Mouse (Mus musculus): Measurements from ENCODE around the gene Ston1.

Gene Ston1

DNA sequence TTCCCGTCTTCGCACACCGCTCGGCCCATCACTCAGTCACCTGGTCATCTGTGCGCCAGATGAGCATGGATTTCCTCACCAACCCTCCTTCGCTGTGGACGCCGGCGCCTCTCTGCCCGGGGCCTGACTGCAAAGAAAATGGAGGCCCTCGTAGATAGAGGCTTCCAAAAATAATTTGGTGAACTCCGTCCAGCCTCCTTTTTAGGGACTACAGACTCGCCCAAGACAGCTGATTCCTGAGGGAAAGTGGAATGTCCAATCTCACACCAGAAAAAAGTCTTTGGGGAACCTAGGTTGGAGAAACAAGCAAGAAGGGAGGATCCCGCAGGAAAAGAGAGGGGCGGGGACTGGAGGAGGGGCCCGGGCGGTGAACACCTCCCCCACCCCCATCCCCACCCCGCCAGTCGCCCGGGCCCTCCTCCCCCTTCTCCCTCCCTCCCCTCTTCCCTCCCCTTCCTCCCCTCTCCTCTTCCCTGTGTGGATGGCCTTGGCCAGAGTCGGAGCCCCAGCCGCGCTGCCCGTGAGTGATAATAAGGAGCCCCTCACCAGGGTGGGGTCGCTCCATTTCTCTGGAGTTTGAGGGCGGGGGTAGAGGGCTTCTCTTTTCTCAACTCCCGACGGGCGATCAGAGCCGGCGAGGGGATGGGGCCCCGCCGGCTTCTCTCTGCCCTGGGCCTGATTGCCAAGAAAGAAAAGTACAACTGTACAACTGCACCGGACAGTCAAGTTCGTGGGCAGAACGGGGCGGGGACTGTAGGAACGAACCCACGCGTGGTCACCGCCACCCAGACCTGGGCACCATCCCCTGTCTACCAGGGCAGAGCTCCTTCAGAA, at the start of gene Ston1:
Gene Ston1, plus strand, starts transcription at position 463 of the 834 bp plus-strand sequence.
- no peak for DNase-seq

DNA sequence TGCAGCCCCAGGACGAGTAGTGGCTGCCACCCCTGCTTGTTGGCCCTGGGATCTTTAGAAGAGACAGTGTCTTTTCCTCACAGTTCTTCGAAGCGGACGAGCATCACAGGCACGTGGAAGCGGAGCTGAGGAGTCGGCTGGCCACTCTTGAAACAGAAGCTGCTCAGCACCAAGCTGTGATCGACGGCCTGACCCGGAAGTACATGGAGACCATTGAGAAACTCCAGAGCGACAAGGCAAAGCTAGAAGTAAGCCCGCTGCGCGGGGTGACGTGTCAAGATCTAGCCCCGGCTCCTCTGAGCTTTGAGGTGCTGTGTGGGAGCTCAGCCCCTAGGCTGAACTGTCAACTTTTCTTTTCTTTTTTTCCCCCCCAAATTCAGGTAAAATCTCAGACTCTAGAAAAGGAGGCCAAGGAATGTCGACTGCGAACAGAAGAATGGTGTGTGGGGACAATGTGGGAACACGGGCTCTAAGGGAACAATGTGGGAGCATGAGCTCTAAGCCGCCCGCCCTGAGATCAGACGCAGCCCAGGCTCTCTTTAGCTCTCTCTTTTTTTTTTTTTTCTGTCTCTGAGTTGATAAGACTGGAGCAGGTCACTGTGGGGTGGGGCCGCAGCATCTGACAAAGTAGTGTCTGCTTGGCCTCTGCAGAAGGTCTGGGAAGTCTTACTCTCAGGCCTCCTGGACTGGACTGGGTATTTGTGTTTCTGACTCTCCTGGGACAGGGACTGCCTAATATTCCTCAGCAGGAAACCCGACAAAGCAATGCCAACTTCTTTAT, 47.9 kb upstream of the Ston1 start:
- DNase-seq: no peak

DNA sequence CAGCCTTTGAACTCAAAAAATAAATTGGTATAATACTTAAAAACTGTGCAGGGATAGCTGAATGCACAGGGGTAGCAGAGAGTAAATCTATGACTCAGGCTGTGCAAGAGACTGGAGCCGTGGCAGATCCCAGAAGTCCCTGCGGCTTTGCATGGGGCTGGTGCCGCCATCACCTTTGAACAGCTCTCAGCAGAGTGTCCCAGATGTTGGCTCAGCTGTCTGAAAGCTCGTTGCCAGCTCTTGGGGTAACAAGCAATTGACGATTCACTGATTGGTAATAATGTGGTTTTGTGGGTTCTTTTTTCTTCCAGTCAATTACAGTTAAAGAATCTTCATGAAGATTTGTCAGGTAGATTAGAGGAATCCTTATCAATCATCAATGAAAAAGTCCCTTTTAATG, 47.1 kb upstream of the Ston1 start:
- DNase-seq: no peak

DNA sequence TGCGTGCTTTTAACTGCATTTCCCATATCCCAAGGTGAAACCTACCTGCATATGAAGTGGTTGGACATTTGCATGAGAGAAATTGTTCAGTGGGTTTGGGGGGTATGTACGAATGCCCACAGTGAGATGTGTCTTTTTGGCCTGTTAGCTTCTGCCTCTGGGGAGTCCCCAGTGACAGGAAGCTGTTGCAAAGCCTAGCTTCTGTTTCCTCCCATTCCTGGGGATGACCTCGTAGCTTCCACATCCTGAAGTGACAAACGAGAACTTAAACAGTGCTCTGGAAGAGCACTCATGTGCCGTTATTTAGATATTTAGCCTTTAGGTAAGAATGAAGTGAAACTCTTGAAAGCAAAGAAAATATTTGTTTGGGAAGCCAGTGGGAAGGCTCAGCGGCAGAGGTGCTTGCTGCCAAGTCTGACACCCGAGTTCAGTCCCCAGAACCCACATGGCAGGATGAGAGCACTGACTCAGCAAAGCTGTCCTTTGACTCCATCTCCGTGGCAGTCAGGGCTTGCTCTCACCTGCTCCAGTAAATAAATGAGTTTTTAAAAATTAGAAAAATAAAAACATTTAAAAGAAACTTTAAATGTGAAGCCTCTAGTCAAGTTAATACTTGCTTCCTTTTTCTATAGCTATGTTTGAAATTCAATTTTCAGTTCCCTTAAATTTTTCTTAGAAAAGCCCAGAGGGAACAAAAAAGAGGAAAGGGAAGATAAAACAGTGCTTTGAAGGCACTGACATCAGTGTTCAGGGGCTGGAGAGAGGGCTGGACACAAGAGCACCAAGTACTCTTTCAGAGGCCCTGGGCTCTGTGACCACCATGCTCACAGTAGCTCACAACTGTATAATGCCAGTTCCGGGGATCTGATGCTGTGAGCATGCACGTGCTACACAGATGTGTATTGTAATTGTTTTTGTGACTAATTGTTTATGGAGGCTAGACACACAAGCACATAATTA, 46.2 kb upstream of the Ston1 start:
- no peak for DNase-seq

DNA sequence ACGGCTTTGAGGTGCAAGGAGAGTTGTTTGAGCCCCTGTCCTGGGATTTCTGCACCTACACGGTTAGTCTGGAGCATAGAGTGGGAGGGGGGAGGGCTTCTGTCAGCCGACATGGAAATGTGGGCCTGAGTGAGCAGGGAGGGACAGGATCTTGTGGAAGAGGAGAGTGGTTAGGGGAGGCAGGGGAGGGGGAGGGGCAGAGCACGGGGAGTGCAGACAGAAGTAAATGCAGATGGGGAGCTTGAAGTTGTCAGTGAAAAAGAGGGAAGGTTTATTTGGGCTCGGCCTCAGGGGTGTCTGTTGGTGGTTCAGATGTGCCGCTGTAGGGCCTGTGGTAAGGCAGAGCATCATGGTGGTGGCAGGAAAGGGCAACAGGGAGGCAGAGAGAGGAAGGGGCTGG, 44.9 kb upstream of the Ston1 start:
- no peak for DNase-seq

DNA sequence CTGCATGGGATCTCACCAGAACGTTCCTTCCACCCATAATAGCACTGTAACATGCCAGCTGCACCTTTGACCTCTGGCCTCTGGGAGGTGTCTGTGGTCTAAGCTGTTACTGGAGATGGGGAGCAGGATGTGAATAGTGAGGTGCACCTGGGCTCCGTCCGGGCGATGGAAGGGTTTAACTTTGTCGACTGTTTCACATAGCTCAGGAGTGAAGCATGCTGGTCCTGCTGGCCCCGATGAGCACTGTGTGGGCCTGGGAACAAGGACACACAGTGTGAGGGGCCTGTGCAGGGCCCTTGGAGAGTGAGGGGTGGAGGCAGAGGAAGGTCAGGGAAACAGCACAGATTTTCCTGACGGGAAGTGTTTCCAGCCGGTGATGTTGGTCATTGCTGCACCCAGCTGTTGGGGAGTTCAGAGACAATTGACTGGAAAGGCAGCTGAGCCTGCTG, 44.5 kb upstream of the Ston1 start:
- no peak for DNase-seq

DNA sequence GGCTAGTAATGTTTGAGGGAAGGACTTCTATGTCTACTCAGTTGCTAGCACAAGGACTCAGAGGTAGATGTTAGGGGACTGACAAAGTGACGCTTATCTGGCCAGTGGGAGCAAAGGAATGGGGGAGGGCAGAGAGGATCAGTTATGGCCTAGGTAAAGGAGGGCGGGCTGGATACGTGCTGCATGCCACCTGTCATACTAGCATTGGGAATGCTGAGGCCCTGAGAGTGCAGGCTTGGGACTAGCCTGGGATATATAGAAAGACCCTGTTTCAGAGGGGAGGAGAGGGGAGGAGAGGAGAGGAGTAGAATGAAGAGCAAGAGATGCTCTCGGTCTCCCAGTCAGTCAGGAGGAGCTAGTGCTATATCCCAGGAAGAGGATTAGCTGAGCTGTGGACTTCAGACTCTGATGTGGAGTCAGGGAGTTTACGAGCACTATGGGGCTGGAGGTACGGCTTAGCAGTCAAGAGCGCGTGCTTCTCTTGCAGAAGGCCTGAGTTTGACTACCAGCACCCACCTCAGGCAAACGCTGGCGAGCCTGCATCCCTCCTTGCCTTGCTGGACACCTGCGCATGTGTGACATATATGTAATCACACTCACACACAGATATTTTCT, 43.9 kb upstream of the Ston1 start:
- DNase-seq: no peak

DNA sequence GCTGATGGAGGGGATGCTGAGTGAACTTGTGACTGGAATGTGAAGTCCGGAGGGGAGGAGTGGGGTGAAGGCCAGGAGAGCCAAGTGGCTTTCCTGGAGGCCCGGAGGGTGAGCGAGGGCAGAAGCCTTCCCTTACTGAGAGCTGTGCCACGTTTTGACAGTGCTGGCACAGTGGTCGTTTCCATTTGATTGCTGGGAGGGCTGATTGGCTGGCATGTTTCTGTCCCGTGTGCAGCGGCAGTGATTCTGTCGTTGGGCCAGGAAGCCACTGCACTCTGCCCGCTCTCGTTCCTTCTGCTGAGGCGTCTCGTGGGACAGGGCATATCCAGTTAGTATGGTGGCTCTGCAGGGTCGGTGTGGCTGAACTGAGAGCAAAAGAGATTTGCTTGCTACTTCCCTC, 41.3 kb upstream of the Ston1 start:
- no peak for DNase-seq

DNA sequence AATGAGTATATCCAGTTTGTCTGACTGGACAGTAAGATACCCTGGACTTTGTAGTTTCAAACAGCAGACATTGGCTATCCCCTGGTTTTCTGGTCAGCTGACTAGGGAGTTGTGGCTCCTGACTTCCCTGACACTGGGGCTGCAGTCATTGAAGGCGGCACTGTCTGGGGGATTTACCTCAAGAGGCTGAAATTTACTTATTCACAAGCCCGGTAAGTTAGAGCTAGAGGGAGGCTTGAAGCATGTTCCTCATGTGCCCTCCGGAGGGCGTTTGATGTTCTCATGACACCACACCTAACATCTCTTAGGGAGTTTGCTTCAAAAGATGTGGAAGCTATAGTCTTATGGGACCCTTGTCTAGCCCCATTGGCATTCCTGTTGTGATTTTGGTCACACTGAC, 40.8 kb upstream of the Ston1 start:
- no peak for DNase-seq

DNA sequence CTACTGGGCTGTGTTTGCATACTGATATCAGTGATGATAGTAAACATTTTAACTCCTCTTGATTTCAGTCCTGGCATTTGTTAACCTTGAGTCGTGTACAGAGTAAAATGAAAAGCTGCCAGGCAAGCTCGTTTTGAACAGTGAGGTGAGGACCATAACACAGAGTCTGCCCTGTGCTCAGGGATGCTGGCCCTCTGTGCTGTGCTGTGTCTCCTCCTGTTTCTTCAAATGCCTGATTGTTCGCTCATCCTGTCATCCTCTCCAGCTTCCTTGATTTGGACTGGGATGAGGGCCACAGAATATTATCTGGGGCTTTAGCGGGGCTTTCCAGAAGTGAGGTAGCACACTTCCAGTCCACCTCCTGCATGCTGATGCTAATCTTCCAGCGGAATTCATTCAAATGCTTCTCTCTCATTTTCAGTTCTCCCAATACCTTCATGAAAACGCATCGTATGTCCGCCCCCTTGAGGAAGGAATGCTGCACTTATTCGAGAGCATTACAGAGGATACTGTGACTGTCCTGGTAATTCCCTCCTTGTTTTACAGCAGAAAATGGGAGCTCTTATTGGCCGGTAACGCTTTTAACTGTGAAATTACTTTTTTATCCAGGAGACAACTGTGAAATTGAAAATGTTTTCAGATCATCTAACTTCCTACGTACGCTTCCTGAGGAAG, 39.2 kb upstream of the Ston1 start:
- peak; percentile 65 for DNase-seq

DNA sequence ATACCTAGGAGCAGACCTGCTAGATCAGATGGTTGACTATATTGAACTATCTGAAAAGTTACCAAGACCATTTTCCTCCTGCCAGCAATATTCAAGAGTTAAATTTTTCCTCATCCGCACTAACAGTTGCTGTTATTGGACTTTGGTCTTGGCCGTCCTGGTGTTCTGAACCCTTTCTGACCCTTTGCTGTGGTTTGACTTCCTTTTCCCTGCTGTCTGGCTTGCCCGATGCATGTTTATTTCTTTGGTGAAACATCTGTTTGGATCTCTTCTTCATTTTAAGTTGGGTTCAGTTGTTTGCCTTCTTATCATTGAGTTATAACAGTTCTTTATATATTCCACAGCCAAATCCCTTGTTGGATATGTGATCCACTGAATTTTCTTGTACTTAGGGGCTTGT, 33.9 kb upstream of the Ston1 start:
- DNase-seq: no peak

DNA sequence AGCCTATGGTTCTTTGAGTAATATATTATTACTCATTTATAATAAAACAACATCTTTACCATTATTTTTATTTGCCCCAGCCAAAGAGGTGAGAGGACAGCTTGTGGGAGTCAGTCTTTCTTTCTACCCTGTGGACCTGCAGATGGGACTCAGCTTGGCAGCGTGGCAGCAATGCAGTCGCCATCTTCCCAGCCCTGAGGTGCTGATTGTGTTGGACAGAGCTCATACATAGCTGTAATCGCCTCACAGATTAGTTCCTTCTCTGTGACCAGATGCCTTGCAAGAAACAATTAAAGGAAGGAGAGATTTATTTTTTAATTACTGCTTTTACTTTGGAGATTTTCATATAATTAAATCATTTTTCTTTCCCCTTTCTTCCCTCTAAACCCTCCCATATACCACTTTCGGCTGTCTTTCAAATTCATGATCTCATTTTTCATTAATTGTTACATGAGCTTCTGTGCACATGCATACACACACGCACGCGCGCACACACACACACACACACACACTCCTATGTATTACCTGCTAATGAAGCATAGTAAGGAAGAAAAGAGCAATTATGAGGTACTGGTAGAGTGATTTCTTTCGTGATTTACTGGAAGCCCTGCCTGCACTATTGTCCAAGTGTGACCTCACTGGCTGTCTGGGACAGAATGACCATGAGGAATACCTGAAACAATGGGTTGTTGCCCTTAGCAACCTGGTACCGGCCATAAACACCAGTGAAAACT, 27.5 kb upstream of the Ston1 start:
- DNase-seq: no peak

DNA sequence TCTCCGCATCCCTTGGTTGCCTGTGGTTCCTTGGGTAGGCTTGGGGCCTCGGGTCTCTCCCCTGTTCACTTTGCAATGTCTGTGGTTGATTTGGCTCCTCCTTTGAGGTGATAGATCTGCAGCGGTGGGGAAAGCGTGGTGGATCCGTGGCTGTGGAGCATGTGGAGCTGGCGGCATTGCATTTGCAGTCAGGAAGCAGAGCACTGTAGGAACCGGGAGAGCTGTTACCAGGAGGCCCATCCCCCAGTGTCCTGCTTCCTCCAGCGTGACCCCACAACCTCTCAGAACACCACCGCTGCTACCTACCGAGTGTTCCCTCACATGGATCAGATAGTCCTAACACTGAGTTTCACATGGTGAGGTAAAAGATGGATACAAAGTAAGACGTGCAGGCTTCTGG, 26.7 kb upstream of the Ston1 start:
- no peak for DNase-seq

DNA sequence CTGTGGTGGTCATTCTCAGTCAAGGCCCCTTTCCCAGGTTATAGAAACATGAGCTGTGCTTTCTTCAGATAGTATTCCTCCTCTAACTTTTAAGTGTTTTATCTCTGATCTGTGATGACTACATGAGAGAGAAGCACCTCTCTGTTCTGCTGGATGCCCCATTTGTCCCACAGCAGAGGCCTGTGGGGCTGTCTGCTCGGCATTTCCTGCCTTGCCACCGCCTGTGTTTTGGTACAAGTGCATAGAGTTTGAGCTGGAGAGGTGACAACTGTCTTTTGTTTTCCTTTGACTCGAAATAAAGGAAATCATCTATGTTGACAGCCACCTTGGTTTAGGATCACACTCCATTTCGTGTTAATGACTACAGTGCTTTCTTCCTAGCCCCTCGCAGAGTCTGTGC, 22.7 kb upstream of the Ston1 start:
- DNase-seq: no peak

DNA sequence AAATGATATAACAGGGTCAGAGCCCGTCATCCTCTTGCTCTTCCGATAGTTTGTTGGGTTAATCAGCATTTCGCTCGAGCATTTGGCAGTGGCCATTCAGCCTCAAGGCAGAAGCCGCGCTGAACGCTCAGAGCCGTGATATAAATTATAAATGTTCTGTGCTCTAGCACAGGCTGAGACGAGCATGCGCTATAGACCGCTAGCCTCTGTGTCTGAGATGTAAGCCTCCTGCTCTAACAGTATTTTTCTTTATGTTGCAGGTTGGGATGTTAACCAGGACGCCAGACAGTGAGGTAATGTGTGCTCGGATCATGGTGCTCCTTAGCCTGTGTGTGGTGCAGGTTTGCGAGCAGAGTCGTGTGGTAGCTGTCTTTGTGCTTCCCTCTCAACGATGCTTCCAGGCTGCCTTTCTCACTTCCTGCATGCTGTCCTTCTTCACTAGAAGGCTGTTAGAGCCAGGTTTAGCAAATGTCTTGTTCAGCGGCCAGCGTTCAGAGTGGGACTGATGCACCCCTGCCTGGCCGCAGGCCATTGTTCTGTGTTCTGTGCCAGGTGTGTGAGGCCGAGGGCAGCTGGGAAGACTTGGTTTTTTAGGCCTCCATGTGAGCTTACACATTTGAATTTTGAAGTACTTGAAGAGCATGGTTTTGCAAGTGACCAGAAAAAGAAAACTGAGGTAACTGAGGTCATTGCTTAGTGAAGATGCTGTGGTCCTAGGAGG, 18.8 kb upstream of the Ston1 start:
- DNase-seq: no peak

DNA sequence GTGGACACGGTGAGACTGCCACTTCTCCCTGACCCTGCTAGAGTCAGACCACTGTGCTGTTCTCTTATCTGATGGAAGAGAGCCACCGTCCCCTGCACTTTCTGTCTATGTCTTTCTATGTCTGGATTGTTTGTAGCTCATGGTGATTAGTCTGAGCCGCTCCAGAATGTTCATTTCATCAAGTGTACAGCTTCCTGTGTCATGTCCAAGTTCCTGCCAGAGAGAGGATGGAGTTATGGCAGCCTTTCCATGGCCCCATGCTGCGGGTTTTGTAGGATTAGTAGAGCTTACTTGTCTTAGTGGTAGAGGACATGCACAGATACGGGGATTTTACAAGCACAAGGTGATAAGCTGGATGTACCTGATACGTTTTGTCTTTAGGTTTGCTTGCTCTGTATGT, 16.9 kb upstream of the Ston1 start:
- DNase-seq: no peak

DNA sequence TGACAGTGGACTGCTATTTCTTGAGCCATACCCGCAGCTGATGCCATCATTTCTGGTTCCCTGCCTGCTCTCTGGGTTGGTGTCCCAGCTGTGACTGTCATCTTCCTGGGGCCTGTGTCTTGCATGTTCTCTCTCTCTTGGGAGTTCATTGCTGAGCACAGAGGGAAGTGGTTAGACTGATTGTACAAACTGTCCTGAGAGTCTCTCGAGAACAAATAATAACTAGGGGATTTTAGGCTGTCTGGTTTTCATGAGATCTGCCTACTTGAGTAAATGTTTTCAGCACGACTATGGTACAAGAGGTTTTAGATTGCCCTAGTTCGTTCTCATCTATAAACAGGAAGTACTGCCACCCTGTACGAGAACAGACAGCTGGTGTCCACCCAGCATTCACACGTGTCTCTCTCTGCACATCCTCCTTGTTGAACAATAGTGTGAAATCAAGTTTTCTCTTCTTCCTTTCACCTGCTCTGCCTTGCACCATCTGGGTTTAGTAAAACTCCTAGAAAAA, 15.9 kb upstream of the Ston1 start:
- DNase-seq: no peak

DNA sequence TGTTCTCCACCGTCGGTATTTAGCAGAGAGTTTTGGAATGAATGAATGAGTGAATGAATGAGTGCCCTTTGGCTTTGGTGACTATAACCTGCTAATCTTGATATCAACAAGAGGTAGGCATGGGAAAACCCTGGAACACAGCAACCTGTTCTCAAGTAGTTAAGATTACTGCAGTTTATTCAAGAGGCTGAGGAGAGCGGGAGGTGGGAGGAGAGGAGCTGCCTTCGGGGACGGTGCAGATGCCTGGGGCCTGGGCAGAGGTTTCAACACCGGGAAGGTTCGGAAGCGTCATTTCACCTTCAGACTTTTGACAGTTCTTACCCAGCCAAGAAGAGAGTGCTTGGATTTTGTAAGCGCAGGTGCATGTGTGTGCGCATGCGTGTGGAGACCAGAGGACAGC, 14.5 kb upstream of the Ston1 start:
- DNase-seq: no peak

DNA sequence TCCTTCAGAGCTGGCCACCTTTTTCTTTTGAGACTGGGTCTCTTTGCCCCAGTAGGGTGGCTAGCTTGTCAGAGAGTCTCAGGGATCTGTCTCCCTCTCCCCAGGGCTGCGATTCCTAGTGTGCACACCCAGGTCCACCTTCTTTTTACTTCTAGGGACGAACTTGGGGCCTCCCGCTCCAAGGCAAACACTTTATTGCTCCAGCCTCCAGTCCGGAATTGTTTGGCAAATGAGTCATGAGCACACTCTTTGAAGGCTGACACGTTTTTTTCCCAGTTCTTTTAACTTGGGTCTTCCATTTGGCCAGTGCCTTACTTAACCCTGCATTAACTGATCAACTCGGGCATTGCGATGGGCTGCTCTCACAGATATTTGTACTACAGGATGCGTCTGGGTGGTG, 14.1 kb upstream of the Ston1 start:
- DNase-seq: no peak

DNA sequence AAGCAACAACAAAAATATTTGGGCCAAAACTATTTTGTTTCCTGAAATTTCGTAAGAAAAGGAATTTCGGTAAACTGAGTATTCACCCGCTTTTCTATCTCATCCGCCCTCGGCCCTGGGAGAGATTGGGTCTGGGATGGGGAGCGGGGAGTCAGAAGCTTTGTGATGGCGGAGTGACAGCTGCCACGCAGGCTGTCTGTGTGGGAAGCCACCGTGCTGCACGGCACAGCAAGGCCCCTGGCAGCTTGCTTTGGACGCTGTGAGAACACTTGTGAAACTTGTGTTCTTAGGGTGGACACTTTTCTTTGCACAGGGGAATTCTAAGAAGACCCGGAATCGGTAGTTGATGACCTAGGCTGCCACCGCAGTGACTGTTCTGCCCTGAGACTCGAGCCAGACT, 10.1 kb upstream of the Ston1 start:
- no peak for DNase-seq
